Mouse (Mus musculus) embryonic facial prominence, embryonic 10.5 days (tissue): ENCODE results near the gene Knop1. TPM values are rescaled to one million over a fixed set of nuclear protein-coding genes. Genes with fewer than 3 reads are reported as not detected.

Experiments
- DNase-seq: peaks from one replicate; pipeline ENCODE4 v3.0.0-alpha.2; 2017; ENCODE audit warnings: low spot score
- H3K27ac ChIP-seq: fragments of 300-500 bp; sonication (generic); replicated peaks from 2 replicates; pipeline ENCODE4 v1.5.1; 2016; ENCODE audit warnings: mild to moderate bottlenecking
- H3K27me3 ChIP-seq: fragments of 300-500 bp; sonication (generic); replicated peaks from 2 replicates; pipeline ENCODE4 v1.6.1; 2016; ENCODE audit warnings: low read depth, mild to moderate bottlenecking; ENCODE audit not compliant: poor library complexity, severe bottlenecking
- H3K36me3 ChIP-seq: fragments of 300-500 bp; sonication (generic); replicated peaks from 2 replicates; pipeline ENCODE4 v1.6.1; 2016; ENCODE audit warnings: mild to moderate bottlenecking, moderate library complexity
- H3K4me1 ChIP-seq: fragments of 300-500 bp; sonication (generic); 2 replicates; pipeline ENCODE4 v1.6.1; 2016
- H3K4me3 ChIP-seq: fragments of 300-500 bp; sonication (generic); 2 replicates; pipeline ENCODE4 v1.5.1; 2016; ENCODE audit warnings: mild to moderate bottlenecking, moderate library complexity
- H3K9me3 ChIP-seq: fragments of 300-500 bp; sonication (generic); 2 replicates; pipeline ENCODE4 v1.6.1; 2016; ENCODE audit warnings: mild to moderate bottlenecking
- WGBS: fragments of 180-500 bp; shearing (Covaris S2); methylation state at CpG from one replicate; pipeline ENCODE4 v1.1.7; 2016; 5-methylcytosine and 5-hydroxymethylcytosine counted together
- polyA plus RNA-seq: library from polyadenylated mRNA; unstranded; fragments of >200 nt; fragmentation: Nextera tagmentation; extraction: Ambion mirVana; gene quantifications from 2 replicates; pipeline ENCODE4 v1.2.1, GENCODE M21; 2016

Gene Knop1
- polyA plus RNA-seq, 1 experiment from 2014 or later, result 162 TPM

DNA sequence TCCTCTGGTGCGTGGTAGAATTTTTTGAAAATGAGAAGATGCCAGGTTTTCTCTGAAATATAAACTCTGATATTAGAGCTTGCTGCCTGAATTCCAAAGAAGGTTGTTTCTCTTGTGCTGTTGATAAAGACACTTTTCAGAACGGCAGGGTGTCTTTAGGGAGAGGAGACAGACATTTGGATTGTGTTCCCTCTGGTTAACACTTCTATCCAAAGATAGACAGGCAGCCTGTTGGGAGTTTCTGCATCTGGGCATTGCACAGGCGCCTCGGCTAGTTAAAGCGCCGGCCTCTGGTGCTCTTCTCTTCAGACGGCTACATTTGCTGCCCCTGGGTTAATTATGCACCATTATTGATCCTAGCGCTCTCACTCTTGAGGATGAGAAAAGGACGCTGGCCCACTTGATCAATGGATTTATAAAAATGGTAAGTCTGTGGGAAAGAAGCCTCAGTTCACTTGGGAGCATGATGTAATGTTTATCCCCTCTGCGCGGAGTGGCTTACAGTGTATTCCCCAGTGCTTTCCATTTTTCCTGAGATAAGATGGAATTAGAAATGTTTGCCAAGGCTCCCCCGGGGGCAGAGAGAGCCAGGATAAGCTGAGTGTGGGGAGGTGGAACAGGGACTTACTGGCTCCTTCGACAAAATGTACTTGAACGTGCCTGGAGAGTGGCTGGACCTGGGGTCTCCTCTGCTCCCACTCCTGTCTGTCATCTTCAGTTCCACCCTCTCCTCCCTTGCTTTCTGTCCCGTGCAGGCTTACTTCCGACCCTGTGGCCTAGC is 49.2 kb downstream of the Knop1 start:
- no peaks in the 10 kb centered on the region for H3K4me1 ChIP-seq
- whole genome bisulfite sequencing, result 79% methylated on average over 16 of the region's 16 CpGs
- H3K9me3 ChIP-seq, result no peaks in the 10 kb centered on the region
- no peak overlapping the region for H3K27ac ChIP-seq
- no peak overlapping the region for H3K4me3 ChIP-seq
- DNase-seq, result no peak
- peaks cover 36% of the 10 kb centered on the region for H3K36me3 ChIP-seq
- no peaks in the 10 kb centered on the region for H3K27me3 ChIP-seq

DNA sequence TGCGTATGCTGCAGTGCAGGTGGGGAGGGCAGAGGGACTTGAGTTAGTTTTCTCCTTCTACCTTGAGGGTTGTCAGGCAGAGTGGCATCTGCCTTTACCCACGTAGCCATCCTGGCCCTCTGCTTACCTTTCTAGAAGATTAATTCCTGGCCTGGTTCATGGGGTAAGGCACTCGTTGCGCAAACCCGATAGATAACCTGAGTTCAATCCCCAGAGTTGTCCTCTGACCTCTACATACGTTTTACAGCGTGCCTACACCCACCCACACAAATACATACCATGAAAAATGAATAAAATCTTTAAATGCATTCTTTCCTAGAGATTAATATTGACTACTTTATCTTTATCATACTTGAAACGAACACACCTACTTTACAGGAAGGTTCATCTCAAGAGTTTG is 52.6 kb downstream of the Knop1 start:
- Histone ChIP-seq H3K9me3 (no peaks in the 10 kb centered on the region), H3K27ac (no peak overlapping the region), H3K36me3 (peaks cover 43% of the 10 kb centered on the region), H3K27me3 (no peaks in the 10 kb centered on the region), H3K4me1 (no peaks in the 10 kb centered on the region), H3K4me3 (no peak overlapping the region)
- 95% methylated on average over 8 of the region's 8 CpGs for WGBS
- no peak for DNase-seq

DNA sequence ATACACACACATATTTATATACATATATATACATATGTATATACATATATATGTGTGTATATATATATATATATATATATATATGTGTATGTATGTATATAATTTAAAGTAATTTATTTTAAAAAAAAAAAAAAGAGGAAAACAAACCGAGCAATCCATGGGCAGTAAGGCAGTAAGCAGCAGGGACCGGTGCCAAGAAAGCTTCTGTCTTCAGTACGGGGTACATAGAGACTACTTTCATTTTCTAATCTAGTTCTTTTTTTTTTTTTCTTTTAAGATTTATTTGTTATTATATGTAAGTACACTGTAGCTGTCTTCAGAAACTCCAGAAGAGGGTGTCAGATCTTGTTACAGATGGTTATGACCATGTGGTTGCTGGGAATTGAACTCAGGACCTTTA is 54.3 kb downstream of the Knop1 start:
- Histone ChIP-seq H3K27me3 (no peaks in the 10 kb centered on the region), H3K27ac (no peak overlapping the region), H3K9me3 (no peaks in the 10 kb centered on the region), H3K4me3 (no peak overlapping the region), H3K4me1 (no peaks in the 10 kb centered on the region), H3K36me3 (peaks cover 48% of the 10 kb centered on the region)
- DNase-seq, result no peak
- WGBS, result 98% methylated on average over 3 of the region's 3 CpGs

DNA sequence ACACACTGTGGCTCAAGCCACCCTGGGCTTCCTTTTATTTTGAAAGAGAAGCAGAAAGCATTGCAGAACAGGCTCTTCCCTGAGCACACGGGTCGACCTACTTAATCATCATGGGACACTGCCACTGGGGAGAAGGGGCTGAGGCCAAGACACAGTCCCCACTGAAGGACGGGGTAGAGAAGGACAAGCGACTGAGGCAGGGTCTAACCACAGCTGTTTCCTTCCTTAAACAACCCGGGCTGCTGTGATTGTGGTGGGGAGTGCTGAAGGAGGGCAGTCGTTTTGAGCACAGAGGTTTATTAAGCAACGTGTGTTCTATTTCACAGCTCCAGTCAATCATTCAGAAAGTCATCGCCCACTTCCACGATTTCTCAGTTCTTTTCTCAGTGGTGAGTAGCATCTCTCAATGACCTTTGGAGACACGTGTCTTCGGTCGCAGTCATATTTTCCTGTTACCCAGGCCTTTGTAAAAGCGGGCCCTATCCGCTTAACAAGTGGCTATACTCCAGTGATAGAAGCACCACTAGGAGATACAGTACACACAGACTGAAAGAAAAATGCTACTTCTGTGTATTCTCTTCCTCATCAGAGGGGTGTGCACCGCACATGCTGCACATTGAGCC is 55.8 kb downstream of the Knop1 start:
- peaks cover 63% of the 10 kb centered on the region for H3K36me3 ChIP-seq
- no peaks in the 10 kb centered on the region for H3K4me1 ChIP-seq
- no peaks in the 10 kb centered on the region for H3K9me3 ChIP-seq
- H3K27ac ChIP-seq, result no peak overlapping the region
- no peaks in the 10 kb centered on the region for H3K27me3 ChIP-seq
- no peak for DNase-seq
- WGBS, result 91% methylated on average over 15 of the region's 15 CpGs
- no peak overlapping the region for H3K4me3 ChIP-seq

- Histone ChIP-seq H3K9me3 (no peaks in the 10 kb centered on the region), H3K27me3 (no peaks in the 10 kb centered on the region)
- WGBS, result 96% methylated on average over 6 of the region's 6 CpGs
Observed at GRCm38 (mm10) chr7:118798105-118798570, 57.9 kb downstream of the Knop1 start.

DNA sequence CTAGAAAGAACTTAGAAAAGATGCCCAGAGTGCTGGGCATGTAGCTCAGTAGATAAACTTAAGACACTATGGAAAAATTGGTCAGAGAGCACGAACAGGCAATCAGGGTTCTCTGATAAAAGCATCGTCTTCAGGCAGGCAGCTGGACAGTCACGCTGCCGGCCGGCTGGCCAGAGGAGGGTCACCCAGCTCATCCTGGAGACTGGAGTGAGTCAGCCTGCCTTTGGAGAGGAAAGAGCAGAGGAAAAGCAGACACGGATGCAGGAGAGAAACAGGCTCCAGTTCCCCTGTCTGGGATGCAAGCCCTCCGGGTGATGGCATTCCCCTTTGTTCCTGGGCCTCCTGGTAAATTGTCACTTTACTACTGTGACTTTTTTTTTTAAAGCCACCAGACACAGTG is 58.5 kb downstream of the Knop1 start:
- H3K4me3 ChIP-seq, result no peak overlapping the region
- no peaks in the 10 kb centered on the region for H3K27me3 ChIP-seq
- WGBS, result 85% methylated on average over 7 of the region's 7 CpGs
- peaks cover 70% of the 10 kb centered on the region for H3K36me3 ChIP-seq
- no peak overlapping the region for H3K27ac ChIP-seq
- DNase-seq, result no peak
- no peaks in the 10 kb centered on the region for H3K9me3 ChIP-seq
- no peaks in the 10 kb centered on the region for H3K4me1 ChIP-seq

More at GRCm38 (mm10) chr7:118798105-118798570, 57.9 kb downstream of the Knop1 start:
- DNase-seq, result no peak
- no peak overlapping the region for H3K27ac ChIP-seq
- no peaks in the 10 kb centered on the region for H3K4me1 ChIP-seq
- peaks cover 69% of the 10 kb centered on the region for H3K36me3 ChIP-seq
- no peak overlapping the region for H3K4me3 ChIP-seq

DNA sequence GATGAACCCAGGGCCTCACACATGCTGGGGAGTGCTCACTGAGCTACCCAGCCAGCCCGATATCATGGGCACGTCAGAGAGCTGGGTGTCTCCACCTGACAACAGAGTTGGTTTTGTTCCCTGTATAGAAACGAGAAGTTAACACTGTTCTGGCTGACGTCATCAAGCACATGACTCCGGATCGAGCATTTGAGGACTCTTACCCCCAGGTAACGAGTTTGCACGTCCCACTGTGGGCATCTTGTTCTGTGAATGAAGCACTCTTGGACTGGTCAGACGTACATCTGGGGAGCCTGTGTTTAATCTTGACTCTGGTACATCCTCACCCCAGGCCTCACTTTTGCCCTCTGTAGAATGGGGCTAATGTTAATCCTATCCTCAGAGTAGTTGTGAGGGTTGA is 59.2 kb downstream of the Knop1 start:
- no peak for DNase-seq

DNA sequence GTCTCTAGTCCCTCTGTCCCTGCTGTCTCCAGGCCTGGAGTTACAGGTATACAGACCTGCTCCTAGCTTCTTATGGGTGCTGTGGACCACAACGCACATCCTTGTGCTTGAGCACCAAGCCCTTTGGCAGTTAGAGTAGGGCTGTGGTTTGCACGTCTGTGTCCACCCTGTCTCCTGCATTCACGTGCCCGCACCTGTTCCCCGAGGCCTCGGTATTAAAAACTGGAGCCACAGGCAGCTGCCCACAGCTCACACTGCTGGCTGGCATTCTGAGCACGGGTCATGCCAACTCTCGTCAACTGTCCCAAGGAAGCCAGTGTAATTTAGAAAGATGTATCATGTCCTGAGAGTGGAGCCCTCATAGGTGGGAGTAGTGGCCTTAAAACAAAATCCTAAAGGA is 60.3 kb downstream of the Knop1 start:
- Histone ChIP-seq H3K27ac (no peak overlapping the region), H3K4me1 (no peaks in the 10 kb centered on the region), H3K27me3 (no peaks in the 10 kb centered on the region), H3K36me3 (peaks cover 72% of the 10 kb centered on the region), H3K4me3 (no peak overlapping the region), H3K9me3 (no peaks in the 10 kb centered on the region)
- 95% methylated on average over 8 of the region's 8 CpGs for WGBS
- DNase-seq, result no peak

More for the DNA sequence above, 59.2 kb downstream of the Knop1 start:
- Histone ChIP-seq H3K4me3 (no peak overlapping the region), H3K36me3 (peaks cover 71% of the 10 kb centered on the region), H3K27me3 (no peaks in the 10 kb centered on the region), H3K9me3 (no peaks in the 10 kb centered on the region), H3K4me1 (no peaks in the 10 kb centered on the region), H3K27ac (no peak overlapping the region)
- 92% methylated on average over 9 of the region's 9 CpGs for WGBS

DNA sequence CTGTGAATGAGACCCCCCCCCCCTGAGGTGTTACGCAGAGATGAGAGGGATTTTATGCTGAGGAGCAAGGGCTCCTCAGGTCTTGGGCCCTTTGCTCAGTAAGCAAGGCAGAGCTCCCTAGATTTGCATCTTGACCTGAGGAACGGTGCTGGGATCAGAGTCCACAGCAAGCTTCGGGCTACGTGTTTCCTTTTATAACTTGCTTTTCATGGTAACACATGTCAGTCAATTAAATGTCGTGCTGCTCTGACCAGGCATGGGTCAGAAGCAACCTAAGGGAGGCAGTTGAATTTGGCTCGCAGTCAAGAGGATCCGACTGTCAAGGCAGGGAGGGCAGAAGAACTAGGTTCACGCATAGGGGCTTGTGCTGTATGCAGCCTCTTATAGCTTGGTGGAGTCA is 62.2 kb downstream of the Knop1 start:
- H3K27me3 ChIP-seq, result no peaks in the 10 kb centered on the region
- no peak overlapping the region for H3K27ac ChIP-seq
- no peaks in the 10 kb centered on the region for H3K9me3 ChIP-seq
- no peak for DNase-seq
- H3K4me1 ChIP-seq, result no peaks in the 10 kb centered on the region
- H3K4me3 ChIP-seq, result no peak overlapping the region
- H3K36me3 ChIP-seq, result peaks cover 61% of the 10 kb centered on the region
- WGBS, result 86% methylated on average over 8 of the region's 8 CpGs

Other genes starting within 250 kb of the Knop1 start
- 65.1 and 68.7 TPM in 2 replicates for gene Gde1, start 150.5 kb downstream of the Knop1 start, polyA plus RNA-seq
- gene Ccp110, start 143.7 kb downstream of the Knop1 start, polyA plus RNA-seq, result 34.3 and 37.2 TPM in 2 replicates
- 69.1 and 70.0 TPM in 2 replicates for gene Vps35l, start 116.0 kb downstream of the Knop1 start, polyA plus RNA-seq
- gene Iqck, start 502 bp downstream of the Knop1 start, polyA plus RNA-seq, result 2.7 and 3.1 TPM in 2 replicates
- gene Gprc5b, start 139.0 kb upstream of the Knop1 start, polyA plus RNA-seq, result 7.2 and 8.2 TPM in 2 replicates